Mouse (Mus musculus): ENCODE results near the gene Kif26a.

DNA sequence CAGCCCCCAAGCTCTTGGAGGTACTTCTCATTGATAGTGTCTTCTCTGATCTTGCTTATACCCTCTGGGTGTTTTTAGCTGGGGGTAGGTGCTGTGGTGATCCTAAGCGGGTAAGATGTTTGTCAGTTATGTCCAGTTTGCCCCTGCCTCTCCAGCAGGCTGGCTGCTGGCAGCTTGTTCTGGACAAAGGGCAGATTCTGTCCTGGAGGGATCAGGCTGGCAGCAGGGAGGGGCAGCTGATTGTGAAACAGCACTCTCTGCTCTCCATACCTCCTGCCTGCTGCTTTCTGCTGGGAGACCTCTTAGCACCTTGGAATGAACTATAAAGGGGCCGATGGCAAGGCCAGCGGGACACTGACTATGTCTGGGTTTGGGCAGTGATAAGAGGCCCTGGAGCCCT lies 71.7 kb downstream of the Kif26a start:
- no peak for TF ChIP-seq CTCF (IDR thresholded peaks at IDR 0.05; ENCODE audit: low read depth, low read length)
- no peak for TF ChIP-seq POLR2A (IDR thresholded peaks at IDR 0.05; ENCODE audit: borderline replicate concordance, low read depth, low read length)
